Mouse (Mus musculus) cerebellum, adult 2 months (tissue): ENCODE data around the gene Rhd.

Experiments used
- CTCF ChIP-seq: fragments of 200-500 bp; IDR thresholded peaks from 2 replicates; pipeline ENCODE4 v1.5.1; 2011; ENCODE audit warnings: low read depth, mild to moderate bottlenecking, control low read depth, low read length, moderate library complexity, borderline replicate concordance; ENCODE audit not compliant: insufficient read depth
- POLR2A ChIP-seq: fragments of 200-500 bp; IDR thresholded peaks from 2 replicates; pipeline ENCODE4 v1.6.1; 2011; ENCODE audit warnings: low read length, control low read depth, borderline replicate concordance; ENCODE audit not compliant: insufficient read depth

DNA sequence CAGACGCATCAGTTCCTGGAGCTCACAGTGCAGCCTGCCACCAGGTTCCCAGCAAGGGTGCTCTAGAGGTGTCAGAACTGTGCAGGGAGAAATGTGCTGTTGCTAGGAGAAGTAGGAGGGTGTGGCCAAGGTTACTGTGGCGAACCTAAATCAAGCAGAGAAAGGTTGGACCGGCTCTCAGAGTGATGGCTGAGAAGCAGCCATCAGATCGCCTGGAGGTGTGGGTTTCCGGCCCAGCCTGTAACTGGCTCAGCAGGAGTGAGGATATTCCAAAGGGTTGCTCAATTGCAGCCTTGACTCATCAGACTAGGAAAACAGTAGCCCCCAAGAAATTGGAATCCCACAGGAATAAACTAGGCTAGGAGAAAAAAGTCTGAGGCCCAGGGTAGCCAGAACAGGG, 7.8 kb upstream of the Rhd start:
- no peak for TF ChIP-seq POLR2A
- TF ChIP-seq CTCF, result no peak
